Mouse (Mus musculus) kidney, adult 2 months (tissue): ENCODE data around the gene Ift172. TPM values are rescaled to one million over a fixed set of nuclear protein-coding genes. Genes with fewer than 3 reads are reported as not detected.
A peak's percentile ranks its signal among the peaks of the same experiment; 100 is the strongest.

Experiments used
- DNase-seq: peaks from one replicate; pipeline ENCODE4 v3.0.0; 2021
- H3K27ac ChIP-seq: fragments of 200-500 bp; 2 replicates; pipeline ENCODE4 v1.5.1; 2012; ENCODE audit warnings: low read depth, low read length, control low read depth, inconsistent platforms; ENCODE audit not compliant: insufficient read depth
- H3K27me3 ChIP-seq: fragments of 200-500 bp; replicated peaks from 2 replicates; pipeline ENCODE4 v1.6.1; 2012; ENCODE audit warnings: mild to moderate bottlenecking, moderate library complexity, low read length, inconsistent platforms; ENCODE audit not compliant: control insufficient read depth, insufficient read depth
- H3K36me3 ChIP-seq: fragments of 200-500 bp; 2 replicates; pipeline ENCODE4 v1.6.1; 2012; ENCODE audit warnings: mild to moderate bottlenecking, moderate library complexity, low read length, inconsistent platforms; ENCODE audit not compliant: control insufficient read depth, insufficient read depth
- H3K4me1 ChIP-seq: fragments of 200-500 bp; 2 replicates; pipeline ENCODE4 v1.6.1; 2011; ENCODE audit warnings: low read length; ENCODE audit not compliant: control insufficient read depth, insufficient read depth
- H3K4me3 ChIP-seq: fragments of 200-500 bp; 2 replicates; pipeline ENCODE4 v1.5.1; 2011; ENCODE audit warnings: mild to moderate bottlenecking, low read depth, low read length, control low read depth; ENCODE audit not compliant: insufficient read depth
- CTCF ChIP-seq: fragments of 200-500 bp; conservative IDR thresholded peaks from 2 replicates; pipeline ENCODE4 v1.5.1; 2011; ENCODE audit warnings: low read depth, mild to moderate bottlenecking, control low read depth, low read length, moderate library complexity, mixed read lengths; ENCODE audit not compliant: insufficient read depth, insufficient read length
- POLR2A ChIP-seq: fragments of 200-500 bp; IDR thresholded peaks from one replicate; pipeline ENCODE4 v1.6.1; 2011; ENCODE audit warnings: low read depth, low read length, control low read depth
- WGBS: fragments of 180-500 bp; shearing (Covaris S2); methylation state at CpG from one replicate; pipeline ENCODE4 v1.1.7; 2018; 5-methylcytosine and 5-hydroxymethylcytosine counted together
- polyA plus RNA-seq: library from polyadenylated mRNA; depleted of rRNA; stranded (reverse); fragments of >200 nt; gene quantifications from 2 replicates; pipeline ENCODE4 v1.2.3, GENCODE M21; 2012

The Ift172 gene
- polyA plus RNA-seq, 1 experiment, result 34.2 TPM

- no peak for TF ChIP-seq POLR2A
- no peak for TF ChIP-seq CTCF
- H3K4me3 ChIP-seq, result peak overlapping the region; percentile 71
- no peaks in the 10 kb centered on the region for H3K27me3 ChIP-seq
- peak overlapping the region; percentile 56; the same call in 1 of the 2 replicates for H3K27ac ChIP-seq
- H3K4me1 ChIP-seq, result 0 out of 2 replicates have a peak, but pooled peaks cover 5% of the 10 kb centered on the region
- DNase-seq, result no peak
- peaks cover 13% of the 10 kb centered on the region for H3K36me3 ChIP-seq
- WGBS, result 68% methylated on average over 10 of the region's 10 CpGs
These were observed 38.8 kb downstream of the Ift172 start for GRCm38 (mm10) chr5:31252151-31252550.

GRCm38 (mm10) chr5:31251541-31252101 is 39.3 kb downstream of the Ift172 start, which contains the start of gene Krtcap3:
Krtcap3 (plus strand) TSS chr5:31251691.
- DNase-seq, result peak; percentile 83
- WGBS, result 26% methylated on average over 47 of the region's 47 CpGs
- H3K4me3 ChIP-seq, result peak within 1 kb of the TSS; percentile 71
- TF ChIP-seq CTCF (no peak), POLR2A (no peak)
- H3K27me3 ChIP-seq, result no peaks in the 10 kb centered on the region
- H3K4me1 ChIP-seq, result 0 out of 2 replicates have a peak, but pooled peaks cover 5% of the 10 kb centered on the region
- H3K36me3 ChIP-seq, result peaks cover 13% of the 10 kb centered on the region
- H3K27ac ChIP-seq, result peak within 1 kb of the TSS; percentile 56; the same call in 1 of the 2 replicates

DNA sequence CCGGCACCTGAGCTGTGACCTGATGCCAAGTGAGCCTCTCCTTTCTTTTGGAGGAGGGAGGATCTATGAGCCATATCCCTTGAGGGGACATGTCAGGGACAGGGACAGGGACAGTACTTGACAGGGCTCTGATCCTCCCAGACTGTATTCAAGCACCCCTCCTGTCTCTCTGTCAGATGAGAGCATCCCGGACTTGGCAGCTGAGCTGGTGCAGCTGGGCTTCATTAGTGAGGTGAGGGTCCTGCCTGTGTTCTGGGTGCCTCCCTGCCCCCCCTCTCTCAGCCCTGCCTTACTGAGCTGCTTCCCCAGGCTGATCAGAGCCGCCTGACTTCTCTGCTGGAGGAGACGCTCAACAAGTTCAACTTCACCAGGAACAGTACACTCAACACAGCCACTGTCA is 40.2 kb downstream of the Ift172 start:
- peaks cover 11% of the 10 kb centered on the region for H3K36me3 ChIP-seq
- H3K4me3 ChIP-seq, result no peak overlapping the region
- TF ChIP-seq POLR2A (no peak), CTCF (no peak)
- DNase-seq, result no peak
- 69% methylated on average over 4 of the region's 4 CpGs for WGBS
- 0 out of 2 replicates have a peak, but pooled peaks cover 5% of the 10 kb centered on the region for H3K4me1 ChIP-seq
- H3K27ac ChIP-seq, result no peak overlapping the region
- no peaks in the 10 kb centered on the region for H3K27me3 ChIP-seq

DNA sequence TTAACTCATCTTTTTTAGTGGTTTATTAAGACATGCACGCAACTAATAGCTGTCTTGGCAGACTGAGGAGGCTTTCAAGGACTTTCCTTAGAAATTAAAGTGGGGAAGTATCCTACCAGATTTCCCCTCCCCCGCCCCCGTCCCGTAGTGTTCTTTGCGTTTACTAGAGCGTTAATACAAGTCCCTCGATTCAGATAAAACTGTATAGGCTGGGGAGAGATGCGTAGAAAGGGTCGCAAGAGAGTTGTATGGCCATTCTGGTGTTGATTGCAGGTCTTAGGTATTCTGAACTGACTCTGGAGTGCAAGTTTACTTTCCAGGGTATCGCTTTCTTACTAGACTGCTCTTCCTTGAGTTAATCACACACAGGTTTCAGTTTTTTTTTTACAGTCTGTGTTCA is 48.7 kb downstream of the Ift172 start:
- Histone ChIP-seq H3K27ac (no peak overlapping the region), H3K4me3 (no peak overlapping the region), H3K4me1 (peaks cover 7% of the 10 kb centered on the region; the same call in 1 of the 2 replicates), H3K27me3 (no peaks in the 10 kb centered on the region), H3K36me3 (peaks cover 4% of the 10 kb centered on the region; the same call in 1 of the 2 replicates)
- 8% methylated on average over 10 of the region's 10 CpGs for WGBS
- no peak for DNase-seq
- no peak for TF ChIP-seq POLR2A
- TF ChIP-seq CTCF, result no peak

GRCm38 (mm10) chr5:31241522-31242034 is 49.3 kb downstream of the Ift172 start:
- peaks cover 7% of the 10 kb centered on the region; the same call in 1 of the 2 replicates for H3K4me1 ChIP-seq
- H3K36me3 ChIP-seq, result peaks cover 4% of the 10 kb centered on the region; the same call in 1 of the 2 replicates
- no peak for TF ChIP-seq CTCF
- no peak for TF ChIP-seq POLR2A
- peak overlapping the region; percentile 29; the same call in 1 of the 2 replicates for H3K27ac ChIP-seq
- under 1% methylated on average over 13 of the region's 13 CpGs for WGBS
- H3K4me3 ChIP-seq, result peak overlapping the region; percentile 91
- no peak for DNase-seq
- H3K27me3 ChIP-seq, result no peaks in the 10 kb centered on the region

DNA sequence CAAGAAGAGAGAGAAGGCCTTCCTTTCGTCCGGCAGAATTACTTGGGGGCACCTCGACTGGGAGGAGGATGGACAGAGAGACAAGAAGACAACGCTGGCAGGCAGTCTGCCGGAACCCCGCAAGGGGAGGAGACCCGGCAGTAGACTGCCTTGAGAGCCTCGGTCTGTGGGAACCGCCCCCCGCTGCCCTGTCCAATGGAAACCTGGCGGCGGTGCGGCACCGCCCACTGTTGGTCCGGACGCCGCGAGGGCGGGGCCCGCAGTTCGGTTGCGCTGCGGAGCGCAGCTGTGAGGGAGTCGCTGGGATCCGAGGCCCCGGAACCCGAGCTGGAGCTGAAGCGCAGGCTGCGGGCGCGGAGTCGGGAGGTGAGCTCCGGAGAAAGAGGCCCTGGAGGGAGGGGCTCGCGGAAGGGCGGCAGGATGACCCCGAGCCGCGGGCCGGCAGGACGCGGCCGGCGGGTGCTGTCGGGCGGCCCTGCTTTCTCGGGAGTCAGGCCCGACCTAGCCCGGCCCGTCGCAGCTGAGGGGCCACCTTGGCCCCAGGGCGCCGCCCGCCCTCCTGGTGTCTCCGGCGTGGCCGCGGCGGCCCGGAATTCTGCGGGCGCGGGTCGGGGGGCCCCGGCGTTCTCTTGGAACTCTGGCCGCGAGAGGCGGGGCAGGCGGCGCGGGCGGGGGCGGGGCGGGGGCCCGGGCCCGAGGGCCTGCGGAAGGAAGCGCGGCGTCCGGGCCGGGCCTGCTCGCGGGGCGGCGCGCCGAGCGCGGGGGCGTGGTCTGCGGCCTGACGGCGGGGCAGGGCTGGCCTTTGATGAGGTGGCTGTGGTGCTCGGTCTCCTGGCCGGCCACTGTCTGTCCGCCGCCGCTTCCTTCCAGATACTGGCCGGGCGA is 50.0 kb downstream of the Ift172 start, which contains the start of the genes Nrbp1 and Gm9970:
Nrbp1 (plus strand) TSS at position 228 of the 885 bp plus-strand sequence.
Gm9970 (minus strand) TSS at position 596 of the 885 bp plus-strand sequence.
- DNase-seq, result peak; percentile 98
- under 1% methylated on average over 103 of the region's 103 CpGs for WGBS
- H3K27me3 ChIP-seq, result no peaks in the 10 kb centered on the region
- peak within 1 kb of the TSS; percentile 97 for H3K4me3 ChIP-seq
- TF ChIP-seq POLR2A (peak; percentile 69), CTCF (no peak)
- peaks cover 7% of the 10 kb centered on the region; the same call in 1 of the 2 replicates for H3K4me1 ChIP-seq
- peak within 1 kb of the TSS; percentile 94 for H3K27ac ChIP-seq
- H3K36me3 ChIP-seq, result peaks cover 4% of the 10 kb centered on the region; the same call in 1 of the 2 replicates
